Mouse (Mus musculus): Measurements from ENCODE around the gene Sh3pxd2a.

Sh3pxd2a gene

GRCm38 (mm10) chr19:47457711-47458503 is 6.3 kb downstream of the Sh3pxd2a start:
- 75% methylated on average over 13 of the region's 13 CpGs for WGBS

- 73% methylated on average over 6 of the region's 6 CpGs for WGBS
These were observed 8.2 kb downstream of the Sh3pxd2a start for GRCm38 (mm10) chr19:47456021-47456420.

GRCm38 (mm10) chr19:47455001-47455755 is 9.0 kb downstream of the Sh3pxd2a start:
- 87% methylated on average over 15 of the region's 15 CpGs for WGBS

GRCm38 (mm10) chr19:47454167-47455000 is 9.8 kb downstream of the Sh3pxd2a start:
- 48% methylated on average over 11 of the region's 11 CpGs for WGBS

- 85% methylated on average over 7 of the region's 7 CpGs for WGBS
These were observed 10.8 kb downstream of the Sh3pxd2a start for GRCm38 (mm10) chr19:47453352-47453751.

GRCm38 (mm10) chr19:47452682-47453081 is 11.5 kb downstream of the Sh3pxd2a start:
- WGBS = 89% methylated on average over 10 of the region's 10 CpGs

- 72% methylated on average over 7 of the region's 7 CpGs for WGBS
These were observed 12.0 kb downstream of the Sh3pxd2a start for GRCm38 (mm10) chr19:47452211-47452610.

- WGBS = 89% methylated on average over 10 of the region's 10 CpGs
These were observed 12.6 kb downstream of the Sh3pxd2a start for GRCm38 (mm10) chr19:47451476-47452113.

- WGBS = 79% methylated on average over 8 of the region's 8 CpGs
These were observed 13.7 kb downstream of the Sh3pxd2a start for GRCm38 (mm10) chr19:47450261-47451137.

- 82% methylated on average over 4 of the region's 4 CpGs for WGBS
These were observed 14.5 kb downstream of the Sh3pxd2a start for GRCm38 (mm10) chr19:47449513-47450227.

- WGBS = 83% methylated on average over 14 of the region's 14 CpGs
These were observed 15.5 kb downstream of the Sh3pxd2a start for GRCm38 (mm10) chr19:47448618-47449151.

- 34% methylated on average over 9 of the region's 9 CpGs for WGBS
These were observed 17.3 kb downstream of the Sh3pxd2a start for GRCm38 (mm10) chr19:47446841-47447365.

GRCm38 (mm10) chr19:47446130-47446529 is 18.1 kb downstream of the Sh3pxd2a start:
- WGBS = 84% methylated on average over 9 of the region's 9 CpGs

GRCm38 (mm10) chr19:47445726-47446125 is 18.5 kb downstream of the Sh3pxd2a start:
- WGBS = 90% methylated on average over 6 of the region's 6 CpGs

GRCm38 (mm10) chr19:47444488-47444887 is 19.7 kb downstream of the Sh3pxd2a start:
- WGBS = 78% methylated on average over 12 of the region's 12 CpGs

- 97% methylated on average over 6 of the region's 6 CpGs for WGBS
These were observed 21.9 kb downstream of the Sh3pxd2a start for GRCm38 (mm10) chr19:47442294-47442627.

- 87% methylated on average over 17 of the region's 17 CpGs for WGBS
These were observed 22.5 kb downstream of the Sh3pxd2a start for GRCm38 (mm10) chr19:47441541-47442293.

- WGBS = 90% methylated on average over 4 of the region's 4 CpGs
These were observed 23.2 kb downstream of the Sh3pxd2a start for GRCm38 (mm10) chr19:47440967-47441366.

- WGBS = 93% methylated on average over 7 of the region's 7 CpGs
These were observed 23.8 kb downstream of the Sh3pxd2a start for GRCm38 (mm10) chr19:47440435-47440803.

All from cerebral cortex, adult 2 months (tissue).